13 mouse cellular contexts compared by ENCODE assay signal in genomic region chr9:67914681-67915080, GRCm38 (mm10).
"Had no signal": no experiment of that assay in that cellular context is flagged by ENCODE, and none has a peak within 500 bp of the region (broad histone marks: within the 10 kb centered on the region; RNA-seq: fewer than 3 reads in every experiment).

No protein-coding gene starts in this region.

- H3K27me3 ChIP-seq: kidney, embryonic 15.5 days; liver, embryonic 13.5 days; neural tube, embryonic 13.5 days had no signal

- H3K4me3 ChIP-seq: kidney, embryonic 15.5 days; liver, embryonic 13.5 days; myocyte; neural tube, embryonic 13.5 days had no signal

- H3K4me2 ChIP-seq: kidney, embryonic 15.5 days; liver, embryonic 13.5 days; midbrain, embryonic 11.5 days; neural tube, embryonic 13.5 days had no signal

- DNase-seq: kidney, adult 8-10 months; kidney, postnatal 10 days; kidney, postnatal 36 days; liver, embryonic 13.5 days; lung, adult 2 months; lung, postnatal 14 days; lung, postnatal 4 days; midbrain, embryonic 14.5 days; thymus, postnatal 25 days had no signal

- H3K9ac ChIP-seq: kidney, embryonic 15.5 days; liver, embryonic 13.5 days; neural tube, embryonic 13.5 days had no signal

- H3K27ac ChIP-seq: kidney, embryonic 15.5 days; liver, embryonic 13.5 days; neural tube, embryonic 13.5 days had no signal

- H3K9me3 ChIP-seq: kidney, embryonic 15.5 days; liver, embryonic 13.5 days; neural tube, embryonic 13.5 days had no signal

- H3K4me1 ChIP-seq: kidney, embryonic 15.5 days; liver, embryonic 13.5 days; neural tube, embryonic 13.5 days had no signal
